Mouse (Mus musculus) MEL (cell line): Measurements from ENCODE around the gene Lmnb2. TPM values are rescaled to one million over a fixed set of nuclear protein-coding genes. Genes with fewer than 3 reads are reported as not detected.
A peak's percentile ranks its signal among the peaks of the same experiment; 100 is the strongest.

Experiments used
- DNase-seq: peaks from one replicate; pipeline ENCODE4 v3.0.0; 2011; ENCODE audit warnings: low read depth, low spot score
- H3K27ac ChIP-seq: 2 replicates; pipeline ENCODE4 v1.5.1; 2012; ENCODE audit warnings: low read depth, mild to moderate bottlenecking, control low read depth, low read length, moderate library complexity; ENCODE audit not compliant: control insufficient read depth
- H3K27me3 ChIP-seq, 2 experiments: fragments of 150-350 bp in 1 of 2; sonication (generic) in 1 of 2; 2 replicates each; pipeline ENCODE4 v1.6.1; 2012; ENCODE audit warnings: low read length in 2 of 2, mild to moderate bottlenecking in 2 of 2, improper control_type of control experiment in 1 of 2, moderate library complexity in 1 of 2; ENCODE audit not compliant: insufficient read depth in 2 of 2, control insufficient read depth in 1 of 2
- H3K36me3 ChIP-seq, 2 experiments: 2 replicates each; pipeline ENCODE4 v1.6.1; 2012 to 2014; ENCODE audit warnings: low read length in 2 of 2, improper control_type of control experiment in 1 of 2, inconsistent platforms in 1 of 2, mild to moderate bottlenecking in 1 of 2; ENCODE audit not compliant: insufficient read depth in 2 of 2, control insufficient read depth in 1 of 2
- H3K4me1 ChIP-seq, 2 experiments: fragments of 150-350 bp in 1 of 2; sonication (generic) in 1 of 2; 2 replicates each; pipeline ENCODE4 v1.6.1; 2012; ENCODE audit warnings: low read length in 2 of 2, improper control_type of control experiment in 1 of 2, mild to moderate bottlenecking in 1 of 2; ENCODE audit not compliant: insufficient read depth in 2 of 2, control insufficient read depth in 1 of 2
- H3K4me3 ChIP-seq, 2 experiments: fragments of 150-350 bp in 1 of 2; sonication (generic) in 1 of 2; 2 replicates each; pipeline ENCODE4 v1.5.1; 2012; ENCODE audit warnings: low read depth in 2 of 2, low read length in 2 of 2, mild to moderate bottlenecking in 2 of 2, moderate library complexity in 2 of 2, control low read depth in 1 of 2, improper control_type of control experiment in 1 of 2; ENCODE audit not compliant: control insufficient read depth in 1 of 2, insufficient read depth in 1 of 2
- H3K79me2 ChIP-seq: 2 replicates; pipeline ENCODE4 v1.6.1; 2012; ENCODE audit warnings: mild to moderate bottlenecking, low read length, moderate library complexity; ENCODE audit not compliant: control insufficient read depth, poor library complexity, insufficient read depth
- H3K9ac ChIP-seq: 2 replicates; pipeline ENCODE4 v1.6.1; 2012; ENCODE audit warnings: low read depth, mild to moderate bottlenecking, control low read depth, low read length, moderate library complexity; ENCODE audit not compliant: control insufficient read depth, poor library complexity, severe bottlenecking
- H3K9me3 ChIP-seq: fragments of 150-350 bp; sonication (generic); replicated peaks from 2 replicates; pipeline ENCODE4 v1.6.1; 2012; ENCODE audit warnings: mild to moderate bottlenecking, low read length, improper control_type of control experiment, moderate library complexity; ENCODE audit not compliant: insufficient read depth
- CHD1 ChIP-seq: IDR thresholded peaks from 2 replicates; pipeline ENCODE4 v1.6.1; 2012; ENCODE audit warnings: low read depth, mild to moderate bottlenecking, inconsistent platforms, low read length, improper control_type of control experiment
- EP300 ChIP-seq, 2 experiments: IDR thresholded peaks; 2 replicates each; pipeline ENCODE4 v1.6.1; 2011; ENCODE audit warnings: improper control_type of control experiment in 2 of 2, low read length in 2 of 2, low read depth in 1 of 2, mild to moderate bottlenecking in 1 of 2
- HCFC1 ChIP-seq: IDR thresholded peaks from 2 replicates; pipeline ENCODE4 v1.6.1; 2012; ENCODE audit warnings: low read depth, mild to moderate bottlenecking, inconsistent platforms, low read length, improper control_type of control experiment, moderate library complexity
- JUND ChIP-seq: IDR thresholded peaks from 2 replicates; pipeline ENCODE4 v1.6.1; 2011; ENCODE audit warnings: low read depth, mild to moderate bottlenecking, improper control_type of control experiment, low read length
- KAT2A ChIP-seq: conservative IDR thresholded peaks from 2 replicates; pipeline ENCODE4 v1.6.1; 2012; ENCODE audit warnings: low read depth, low read length, improper control_type of control experiment, inconsistent platforms
- MAFK ChIP-seq: IDR thresholded peaks from 2 replicates; pipeline ENCODE4 v1.6.1; 2011; ENCODE audit warnings: low read depth, mild to moderate bottlenecking, low read length, improper control_type of control experiment, borderline replicate concordance
- MAX ChIP-seq: IDR thresholded peaks from 2 replicates; pipeline ENCODE4 v1.6.1; 2011; ENCODE audit warnings: low read length, improper control_type of control experiment
- MAZ ChIP-seq: IDR thresholded peaks from 2 replicates; pipeline ENCODE4 v1.6.1; 2012; ENCODE audit warnings: low read depth, mild to moderate bottlenecking, inconsistent platforms, low read length, improper control_type of control experiment
- POLR2AphosphoS2 ChIP-seq: IDR thresholded peaks from 2 replicates; pipeline ENCODE4 v1.6.1; 2011; ENCODE audit warnings: low read length, improper control_type of control experiment
- RAD21 ChIP-seq: IDR thresholded peaks from 2 replicates; pipeline ENCODE4 v1.6.1; 2011; ENCODE audit warnings: mild to moderate bottlenecking, low read depth, low read length, improper control_type of control experiment
- RCOR1 ChIP-seq: IDR thresholded peaks from 2 replicates; pipeline ENCODE4 v1.6.1; 2012; ENCODE audit warnings: low read depth, mild to moderate bottlenecking, inconsistent platforms, low read length, improper control_type of control experiment
- SIN3A ChIP-seq: IDR thresholded peaks from 2 replicates; pipeline ENCODE4 v1.6.1; 2012; ENCODE audit warnings: low read length, improper control_type of control experiment, inconsistent platforms
- TAL1 ChIP-seq: IDR thresholded peaks from 2 replicates; pipeline ENCODE4 v1.6.1; 2012; ENCODE audit warnings: mild to moderate bottlenecking, inconsistent platforms, low read length, moderate library complexity, mixed read lengths
- UBTF ChIP-seq: IDR thresholded peaks from 2 replicates; pipeline ENCODE4 v1.6.1; 2012; ENCODE audit warnings: low read depth, mild to moderate bottlenecking, inconsistent platforms, low read length, improper control_type of control experiment, moderate library complexity, borderline replicate concordance; ENCODE audit not compliant: insufficient read depth
- USF1 ChIP-seq: IDR thresholded peaks from 2 replicates; pipeline ENCODE4 v1.6.1; 2014; ENCODE audit warnings: low read depth, mild to moderate bottlenecking, inconsistent platforms, low read length, improper control_type of control experiment, moderate library complexity
- ZNF384 ChIP-seq: IDR thresholded peaks from 2 replicates; pipeline ENCODE4 v1.6.1; 2012; ENCODE audit warnings: low read depth, mild to moderate bottlenecking, inconsistent platforms, low read length, improper control_type of control experiment
- polyA plus RNA-seq, 2 experiments: library from polyadenylated mRNA; stranded (reverse) in 1 of 2; unstranded in 1 of 2; fragments of >175 nt in 1 of 2; fragments of >200 nt in 1 of 2; gene quantifications; 2 replicates each; pipeline versions ENCODE4 v1.2.1 to v1.2.4; 2012; ENCODE audit warnings: low replicate concordance in 2 of 2, low read depth in 1 of 2; ENCODE audit not compliant: insufficient read length in 2 of 2, insufficient read depth in 1 of 2, missing spikeins in 1 of 2
- total RNA-seq: library from RNA; depleted of rRNA; stranded (reverse); fragments of 300-350 nt; gene quantifications from 2 replicates; pipeline ENCODE4 v1.2.3, GENCODE M21; 2012

The Lmnb2 gene
- total and polyA plus RNA-seq, 3 experiments: 29.9 to 32.8 TPM; not detected in 1

- H3K4me1 ChIP-seq: no peaks in the 10 kb centered on the region
- DNase-seq: no peak
- H3K4me3 ChIP-seq: no peak overlapping the region
- TF ChIP-seq MAX: no peak
- no peak for TF ChIP-seq JUND
- TF ChIP-seq RAD21: no peak
- no peak for TF ChIP-seq KAT2A
- TF ChIP-seq POLR2AphosphoS2: no peak
- TF ChIP-seq UBTF: no peak
- TF ChIP-seq ZNF384: no peak
- TF ChIP-seq HCFC1: no peak
- no peak for TF ChIP-seq RCOR1
- no peak for TF ChIP-seq EP300 (IDR thresholded peaks at IDR 0.05; ENCODE audit: low read depth in 1 of 2, low read length in 2 of 2)
- H3K79me2 ChIP-seq: no peaks in the 10 kb centered on the region
- H3K36me3 ChIP-seq: no peaks in the 10 kb centered on the region
- H3K27me3 ChIP-seq: no peaks in the 10 kb centered on the region
- H3K9ac ChIP-seq: no peak overlapping the region
- H3K9me3 ChIP-seq: no peaks in the 10 kb centered on the region
- H3K27ac ChIP-seq: no peak overlapping the region
Measured at GRCm38 (mm10) chr10:80963031-80963975, 45.3 kb upstream of the Lmnb2 start.

GRCm38 (mm10) chr10:80962585-80962984, 44.5 kb upstream of the Lmnb2 start:
- no peaks in the 10 kb centered on the region for H3K79me2 ChIP-seq
- H3K9me3 ChIP-seq: no peaks in the 10 kb centered on the region
- no peak for DNase-seq
- H3K9ac ChIP-seq: no peak overlapping the region
- H3K27ac ChIP-seq: no peak overlapping the region
- no peak overlapping the region for H3K4me3 ChIP-seq
- H3K27me3 ChIP-seq: no peaks in the 10 kb centered on the region
- no peaks in the 10 kb centered on the region for H3K36me3 ChIP-seq
- H3K4me1 ChIP-seq: no peaks in the 10 kb centered on the region
- TF ChIP-seq MAZ (no peak), TAL1 (no peak), USF1 (peak; percentile 53), SIN3A (no peak)

- Histone ChIP-seq H3K9ac (no peak overlapping the region), H3K27me3 (no peaks in the 10 kb centered on the region), H3K9me3 (no peaks in the 10 kb centered on the region), H3K27ac (no peak overlapping the region), H3K36me3 (no peaks in the 10 kb centered on the region), H3K4me1 (no peaks in the 10 kb centered on the region), H3K4me3 (no peak overlapping the region), H3K79me2 (no peaks in the 10 kb centered on the region)
- no peak for DNase-seq
- TF ChIP-seq KAT2A (no peak), MAFK (no peak), CHD1 (no peak)
Measured at GRCm38 (mm10) chr10:80962051-80962472, 44.0 kb upstream of the Lmnb2 start.
